Mouse (Mus musculus) right cerebral cortex, postnatal 4 days (tissue): ENCODE measurements around the gene Olfr1418.

Experiments used
- DNase-seq: peaks from one replicate; pipeline ENCODE4 v3.0.0-alpha.2; 2022

The Olfr1418 gene

GRCm38 (mm10) chr19:11810003-11810758 is 50.7 kb downstream of the Olfr1418 start:
- DNase-seq = no peak

- no peak for DNase-seq
These were observed 52.4 kb downstream of the Olfr1418 start for GRCm38 (mm10) chr19:11808452-11808851.

DNA sequence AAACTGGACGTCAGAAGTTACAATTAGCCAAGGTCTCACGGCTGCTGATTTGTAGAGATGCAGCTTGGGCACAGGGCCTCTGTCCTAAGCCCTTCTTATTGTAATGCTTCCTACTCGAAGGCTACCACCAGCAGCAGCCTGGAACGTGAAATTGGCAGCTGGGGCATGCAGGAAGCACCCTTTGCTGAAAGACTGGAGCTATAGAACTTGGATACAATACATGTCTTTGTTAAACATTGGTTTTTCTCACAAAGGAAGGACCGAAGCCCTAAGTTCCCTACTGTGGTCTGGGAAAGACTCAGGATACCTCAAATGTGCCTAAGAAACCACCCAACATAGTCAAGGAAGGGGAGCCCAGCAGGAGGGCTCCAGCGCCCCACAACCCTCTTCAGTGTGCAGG is 53.0 kb downstream of the Olfr1418 start:
- DNase-seq = no peak

DNA sequence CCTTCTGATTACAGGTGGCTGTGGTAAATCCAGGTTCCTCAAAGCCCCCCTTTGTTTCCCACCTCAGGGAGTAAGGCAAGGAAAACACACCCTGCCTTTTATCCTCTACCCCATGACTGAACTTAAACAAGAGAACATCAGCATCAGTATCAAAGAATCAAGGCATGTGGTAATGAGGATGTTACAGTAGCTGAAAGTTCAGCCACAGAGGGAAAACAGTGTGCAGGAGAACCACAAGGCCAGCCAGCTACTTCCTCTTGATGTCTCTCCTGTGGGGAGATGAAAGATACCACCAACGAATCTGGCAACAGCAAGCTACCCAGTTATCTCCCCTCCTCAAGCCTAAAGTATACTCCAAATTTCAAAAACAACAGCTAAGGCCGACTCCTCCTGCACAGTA is 53.6 kb downstream of the Olfr1418 start:
- no peak for DNase-seq

- DNase-seq = no peak
These were observed 56.4 kb downstream of the Olfr1418 start for GRCm38 (mm10) chr19:11804423-11804822.
